Mouse (Mus musculus) stomach, embryonic 14.5 days (tissue): ENCODE data around the gene Snrnp35. TPM values are rescaled to one million over a fixed set of nuclear protein-coding genes. Genes with fewer than 3 reads are reported as not detected.

Source experiments
- ATAC-seq: fragments of 200-750 bp; cut with Nextera tagmentation; 2 replicates; pipeline ENCODE4 v1.8.0; 2017; ENCODE audit warnings: low read depth, moderate TSS enrichment; ENCODE audit not compliant: insufficient number of reproducible peaks, insufficient read depth, low FRiP score
- H3K27ac ChIP-seq: fragments of 300-500 bp; sonication (generic); 2 replicates; pipeline ENCODE4 v1.5.1; 2014; ENCODE audit warnings: mild to moderate bottlenecking, low read length, moderate library complexity, mixed read lengths
- H3K27me3 ChIP-seq: fragments of 300-500 bp; sonication (generic); 2 replicates; pipeline ENCODE4 v1.6.1; 2014; ENCODE audit warnings: low read length, control low read depth, mixed read lengths; ENCODE audit not compliant: control insufficient read depth, insufficient read depth
- H3K36me3 ChIP-seq: fragments of 300-500 bp; sonication (generic); 2 replicates; pipeline ENCODE4 v1.6.1; 2014; ENCODE audit warnings: mild to moderate bottlenecking, control low read depth, low read length, moderate library complexity, mixed read lengths; ENCODE audit not compliant: control insufficient read depth, insufficient read depth
- H3K4me1 ChIP-seq: fragments of 300-500 bp; sonication (generic); 2 replicates; pipeline ENCODE4 v1.6.1; 2014; ENCODE audit warnings: low read length, control low read depth, mixed read lengths; ENCODE audit not compliant: control insufficient read depth, insufficient read depth
- H3K4me2 ChIP-seq: fragments of 300-500 bp; sonication (generic); replicated peaks from 2 replicates; pipeline ENCODE4 v1.6.1; 2014; ENCODE audit warnings: low read depth, low read length, control low read depth
- H3K4me3 ChIP-seq: fragments of 300-500 bp; sonication (generic); 2 replicates; pipeline ENCODE4 v1.5.1; 2014; ENCODE audit warnings: low read depth, low read length, control low read depth
- H3K9ac ChIP-seq: fragments of 300-500 bp; sonication (generic); replicated peaks from 2 replicates; pipeline ENCODE4 v1.6.1; 2014; ENCODE audit warnings: low read depth, mild to moderate bottlenecking, control low read depth, low read length, moderate library complexity, mixed read lengths
- H3K9me3 ChIP-seq: fragments of 300-500 bp; sonication (generic); 2 replicates; pipeline ENCODE4 v1.6.1; 2016; ENCODE audit warnings: low read depth, low read length, control low read depth; ENCODE audit not compliant: control insufficient read depth
- WGBS: fragments of 180-500 bp; shearing (Covaris S2); extraction: QIAGEN DNeasy Blood & Tissue Kit; methylation state at CpG from one replicate; pipeline ENCODE4 v1.1.7; 2014; 5-methylcytosine and 5-hydroxymethylcytosine counted together
- polyA plus RNA-seq: library from polyadenylated mRNA; unstranded; fragments of >200 nt; fragmentation: Nextera tagmentation; extraction: Ambion mirVana; gene quantifications from 2 replicates; pipeline ENCODE4 v1.2.1, GENCODE M21; 2014

The Snrnp35 gene
- polyA plus RNA-seq, 1 experiment from 2014 or later: 11.5 TPM

DNA sequence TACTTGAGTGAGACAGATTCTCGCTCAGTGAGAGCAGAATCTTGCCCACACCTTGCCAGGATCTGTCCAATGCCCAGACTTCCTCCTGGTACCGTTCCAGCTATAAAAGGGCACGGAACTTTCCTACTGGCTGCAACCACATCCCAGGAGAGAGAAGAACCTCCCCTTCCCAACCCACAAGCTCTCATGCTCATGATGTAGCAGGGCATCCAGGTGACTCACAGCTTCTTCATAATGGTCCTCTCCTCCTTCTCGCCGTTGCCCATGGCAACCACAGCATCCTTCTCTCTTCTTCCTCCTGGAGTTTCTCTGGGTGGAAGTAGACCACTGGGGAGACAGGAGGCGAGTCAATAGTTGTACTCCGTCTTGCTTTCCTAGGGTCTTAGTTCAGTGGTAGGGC, 14.6 kb upstream of the Snrnp35 start:
- H3K27ac ChIP-seq: no peak overlapping the region
- H3K36me3 ChIP-seq: peaks cover 4% of the 10 kb centered on the region
- WGBS: 92% methylated on average over 7 of the region's 7 CpGs
- H3K4me3 ChIP-seq: no peak overlapping the region
- no peak overlapping the region for H3K4me2 ChIP-seq
- H3K9ac ChIP-seq: no peak overlapping the region
- no peaks in the 10 kb centered on the region for H3K27me3 ChIP-seq
- no peaks in the 10 kb centered on the region for H3K4me1 ChIP-seq
- H3K9me3 ChIP-seq: no peaks in the 10 kb centered on the region
- no peak for ATAC-seq

DNA sequence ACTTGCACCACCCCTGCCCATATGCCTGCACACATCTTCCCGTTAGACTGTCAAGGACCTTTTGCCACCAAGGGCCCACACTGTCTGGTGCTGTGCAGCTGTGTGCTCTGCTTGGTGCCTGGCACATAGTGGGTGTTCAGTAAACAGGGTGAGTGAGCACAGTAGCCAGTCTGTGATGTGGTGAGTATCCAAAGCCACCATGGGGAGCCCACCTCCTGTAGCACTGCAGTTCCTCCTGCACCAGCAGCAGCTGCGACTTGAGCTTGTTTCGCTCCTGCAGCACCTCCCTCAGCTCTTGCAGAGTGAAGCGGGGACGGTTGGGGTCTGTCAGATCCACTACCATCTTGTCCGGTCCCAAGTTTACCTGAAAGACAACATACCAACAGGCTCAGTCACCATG, 13.4 kb upstream of the Snrnp35 start:
- no peak overlapping the region for H3K4me2 ChIP-seq
- H3K27ac ChIP-seq: no peak overlapping the region
- no peaks in the 10 kb centered on the region for H3K27me3 ChIP-seq
- H3K4me3 ChIP-seq: no peak overlapping the region
- no peak overlapping the region for H3K9ac ChIP-seq
- no peaks in the 10 kb centered on the region for H3K9me3 ChIP-seq
- H3K4me1 ChIP-seq: no peaks in the 10 kb centered on the region
- ATAC-seq: no peak
- WGBS: 93% methylated on average over 6 of the region's 6 CpGs
- no peaks in the 10 kb centered on the region; the same call in 1 of the 2 replicates for H3K36me3 ChIP-seq

DNA sequence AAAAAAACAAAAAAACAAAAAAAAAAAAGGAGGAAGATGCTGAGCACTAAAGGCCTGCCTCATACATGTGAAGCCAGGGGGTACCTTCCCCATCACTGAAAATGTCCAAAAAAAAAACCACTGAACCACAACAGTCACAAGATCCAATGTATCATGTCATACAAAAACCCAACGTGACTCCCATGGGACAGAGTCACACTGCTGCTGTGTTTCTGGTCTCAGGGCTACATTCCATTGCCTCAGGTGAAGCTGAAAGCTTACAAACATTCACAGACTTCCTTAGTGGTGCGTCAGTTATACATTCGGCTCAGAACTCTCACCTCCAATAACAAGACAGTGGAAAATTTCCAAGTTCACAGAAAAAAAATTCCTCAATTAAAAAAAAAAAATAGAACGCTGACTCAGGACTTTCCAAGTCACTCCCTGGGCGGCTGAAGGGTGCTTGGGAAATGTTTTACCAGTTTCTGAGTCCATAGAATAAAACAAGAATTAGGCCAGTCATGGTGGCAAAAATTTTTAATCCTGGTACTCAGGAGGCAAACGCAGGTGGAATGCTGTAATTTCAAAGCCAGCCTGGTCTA, 12.3 kb upstream of the Snrnp35 start:
- Histone ChIP-seq H3K36me3 (no peaks in the 10 kb centered on the region; the same call in 1 of the 2 replicates), H3K27ac (no peak overlapping the region), H3K4me2 (no peak overlapping the region), H3K27me3 (no peaks in the 10 kb centered on the region), H3K9me3 (no peaks in the 10 kb centered on the region), H3K4me1 (no peaks in the 10 kb centered on the region), H3K9ac (no peak overlapping the region), H3K4me3 (no peak overlapping the region)
- ATAC-seq: no peak
- 77% methylated on average over 6 of the region's 6 CpGs for WGBS

DNA sequence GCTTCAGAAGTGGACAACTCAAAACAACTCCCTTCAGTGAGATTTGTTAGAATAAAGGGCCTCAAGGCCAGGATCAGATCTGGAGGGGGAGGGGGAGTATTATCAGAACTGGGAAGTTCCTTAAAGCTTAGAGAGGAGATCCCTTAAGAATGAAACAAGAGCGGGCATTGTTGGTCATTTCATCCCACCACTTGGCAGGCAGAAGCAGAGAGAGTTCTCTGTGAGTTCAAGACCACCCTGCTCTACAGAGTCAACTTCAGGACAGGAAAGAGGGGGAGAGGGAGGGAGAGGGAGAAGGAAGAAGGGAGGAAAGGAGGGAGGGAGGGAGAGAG, 4.1 kb upstream of the Snrnp35 start:
- Histone ChIP-seq H3K36me3 (no peaks in the 10 kb centered on the region), H3K27me3 (no peaks in the 10 kb centered on the region), H3K9me3 (no peaks in the 10 kb centered on the region), H3K4me3 (no peak overlapping the region), H3K27ac (peak overlapping the region; percentile 76), H3K4me2 (no peak overlapping the region), H3K9ac (no peak overlapping the region), H3K4me1 (peaks cover 12% of the 10 kb centered on the region)
- ATAC-seq: no peak
- WGBS: 73% methylated on average over 1 of the region's 1 CpGs

DNA sequence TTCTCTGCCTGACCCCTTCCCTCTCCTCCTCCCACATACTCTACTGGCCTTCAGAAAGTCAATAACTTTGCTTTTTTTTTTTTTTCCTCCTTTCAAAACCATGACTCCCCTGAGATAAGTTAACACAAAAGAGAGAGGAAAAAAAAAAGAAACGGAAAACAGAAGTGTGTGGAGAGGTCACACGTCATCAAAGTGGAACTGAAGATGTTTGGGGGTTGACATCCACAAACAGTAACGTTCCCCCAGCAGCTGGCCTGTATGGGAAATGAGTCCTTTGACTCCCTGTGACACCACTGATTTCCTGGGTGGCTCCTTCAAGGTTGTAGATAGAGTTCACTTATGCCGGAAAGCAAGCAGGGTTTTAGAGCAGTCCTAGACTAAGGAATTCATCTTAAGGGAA, 2.8 kb upstream of the Snrnp35 start:
- Histone ChIP-seq H3K4me3 (no peak overlapping the region), H3K27me3 (no peaks in the 10 kb centered on the region), H3K9me3 (no peaks in the 10 kb centered on the region), H3K27ac (no peak overlapping the region), H3K4me2 (no peak overlapping the region), H3K4me1 (peaks cover 15% of the 10 kb centered on the region), H3K36me3 (no peaks in the 10 kb centered on the region; the same call in 1 of the 2 replicates), H3K9ac (no peak overlapping the region)
- no peak for ATAC-seq
- WGBS: 63% methylated on average over 4 of the region's 4 CpGs

DNA sequence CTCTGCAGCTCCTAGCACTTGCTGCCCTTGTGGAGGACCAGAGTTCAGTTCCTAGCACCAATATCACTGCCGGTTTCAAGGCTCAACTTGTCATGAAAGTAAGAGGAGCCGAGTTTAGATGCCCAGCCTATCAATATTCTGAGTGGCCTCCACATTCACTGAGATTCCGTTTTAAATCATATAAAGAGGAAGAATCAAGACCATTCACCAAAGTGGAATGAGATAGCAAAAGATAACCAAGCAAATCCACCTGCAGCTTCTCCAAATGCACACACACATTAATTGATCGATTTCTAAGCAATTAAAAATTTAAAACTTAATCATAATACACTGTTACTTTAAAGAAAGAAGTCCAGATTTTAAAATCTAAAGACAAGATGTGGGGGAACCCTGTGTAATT, 1.2 kb upstream of the Snrnp35 start:
- H3K9me3 ChIP-seq: no peaks in the 10 kb centered on the region
- no peak overlapping the region for H3K27ac ChIP-seq
- H3K4me3 ChIP-seq: no peak overlapping the region
- no peak for ATAC-seq
- H3K4me1 ChIP-seq: peaks cover 10% of the 10 kb centered on the region
- H3K36me3 ChIP-seq: no peaks in the 10 kb centered on the region; the same call in 1 of the 2 replicates
- H3K27me3 ChIP-seq: no peaks in the 10 kb centered on the region
- 89% methylated on average over 4 of the region's 4 CpGs for WGBS
- H3K9ac ChIP-seq: no peak overlapping the region
- H3K4me2 ChIP-seq: no peak overlapping the region

DNA sequence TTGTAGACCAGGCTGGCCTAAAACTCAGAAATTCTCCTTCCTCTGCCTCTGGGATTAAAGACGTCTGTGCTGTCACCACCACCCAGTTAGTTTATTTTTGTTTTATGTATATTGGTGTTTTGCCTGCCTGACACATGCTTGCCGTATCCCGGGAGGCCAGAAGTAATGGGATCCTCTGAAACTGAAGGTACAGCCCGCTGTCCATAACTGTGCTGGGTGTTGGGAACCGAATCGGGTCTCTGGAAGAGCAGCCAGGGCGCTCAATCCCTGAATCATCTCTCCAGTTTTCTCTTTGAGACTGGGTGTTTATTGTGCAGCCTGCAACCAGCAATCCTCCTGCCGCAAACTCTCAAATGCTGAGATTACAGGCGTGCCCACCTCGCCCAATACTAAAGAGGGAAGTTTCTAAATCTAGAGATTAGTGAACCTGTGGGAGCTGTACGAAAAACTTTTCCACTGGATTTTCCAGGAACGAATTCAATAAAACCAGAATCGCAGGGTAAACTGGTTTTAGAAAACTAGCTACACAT, 433 bp upstream of the Snrnp35 start:
- Histone ChIP-seq H3K4me1 (peaks cover 8% of the 10 kb centered on the region), H3K9ac (peak overlapping the region; percentile 81), H3K36me3 (no peaks in the 10 kb centered on the region; the same call in 1 of the 2 replicates), H3K4me2 (peak overlapping the region; percentile 64), H3K4me3 (peak overlapping the region; percentile 68), H3K9me3 (no peaks in the 10 kb centered on the region), H3K27me3 (no peaks in the 10 kb centered on the region), H3K27ac (peak overlapping the region; percentile 100)
- 2% methylated on average over 13 of the region's 13 CpGs for WGBS
- no peak for ATAC-seq

DNA sequence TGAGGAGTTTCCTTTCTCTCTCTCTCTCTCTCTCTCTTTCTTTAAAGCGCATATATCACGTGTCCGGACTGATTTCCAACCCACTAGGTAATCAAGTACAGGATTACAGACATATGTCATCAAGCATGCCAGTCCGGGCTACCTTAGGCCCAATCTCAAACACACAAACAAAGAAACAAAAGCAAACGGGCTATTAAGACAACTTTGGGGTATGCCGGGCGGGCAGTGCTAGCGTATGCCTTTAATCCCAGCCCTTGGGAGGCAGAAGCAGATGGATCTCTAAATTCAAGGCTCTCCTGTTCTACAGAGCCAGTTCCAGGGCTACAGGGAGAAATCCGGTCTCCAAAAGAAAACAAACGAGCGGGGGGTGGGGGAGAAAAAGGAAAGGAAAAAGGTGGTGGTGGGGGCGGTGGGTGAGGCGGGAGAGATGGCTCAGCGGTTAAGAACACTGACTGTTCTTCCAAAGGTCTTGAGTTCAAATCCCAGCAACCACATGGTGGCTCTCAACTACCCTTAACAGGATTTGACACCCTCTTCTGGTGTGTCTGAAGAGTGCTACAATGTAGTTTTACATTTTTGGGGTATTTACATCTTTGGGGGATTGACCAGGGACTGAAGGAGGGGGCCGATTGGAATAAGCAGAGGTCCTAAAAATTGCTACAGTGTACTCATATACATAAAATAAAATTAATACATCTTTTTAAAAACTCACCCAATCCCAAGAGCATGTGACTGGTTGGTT, 892 bp downstream of the Snrnp35 start:
- WGBS: 6% methylated on average over 15 of the region's 15 CpGs
- ATAC-seq: peak; percentile 44; the same call in 1 of the 2 replicates
- Histone ChIP-seq H3K4me3 (peak overlapping the region; percentile 68), H3K27ac (peak overlapping the region; percentile 100), H3K4me1 (peaks cover 4% of the 10 kb centered on the region; the same call in 1 of the 2 replicates), H3K36me3 (no peaks in the 10 kb centered on the region; the same call in 1 of the 2 replicates), H3K9ac (peak overlapping the region; percentile 81), H3K27me3 (no peaks in the 10 kb centered on the region), H3K4me2 (peak overlapping the region; percentile 64), H3K9me3 (no peaks in the 10 kb centered on the region)
